Mouse (Mus musculus) myocyte (in vitro differentiated cells): ENCODE measurements around the gene Ablim2. TPM values are rescaled to one million over a fixed set of nuclear protein-coding genes. Genes with fewer than 3 reads are reported as not detected.

Source experiments
- H3K27me3 ChIP-seq: one replicate; pipeline ENCODE4 v1.6.1; 2011; ENCODE audit not compliant: control insufficient read depth, insufficient read depth, insufficient read length
- H3K36me3 ChIP-seq: one replicate; pipeline ENCODE4 v1.6.1; 2011; ENCODE audit not compliant: control insufficient read depth, insufficient read depth
- H3K4me2 ChIP-seq: one replicate; pipeline ENCODE4 v1.6.1; 2011; ENCODE audit warnings: low read depth, control low read depth
- H3K4me3 ChIP-seq: one replicate; pipeline ENCODE4 v1.5.1; 2011; ENCODE audit warnings: mild to moderate bottlenecking, control low read depth, moderate library complexity
- H3K79me2 ChIP-seq: one replicate; pipeline ENCODE4 v1.6.1; 2011; ENCODE audit not compliant: control insufficient read depth, insufficient read depth
- H3ac ChIP-seq: one replicate; pipeline ENCODE4 v1.6.1; 2011; ENCODE audit not compliant: control insufficient read depth, insufficient read length
- CEBPB ChIP-seq: IDR thresholded peaks from 2 replicates; pipeline ENCODE4 v1.6.1; 2011; ENCODE audit warnings: mild to moderate bottlenecking, moderate library complexity; ENCODE audit not compliant: poor library complexity, insufficient read depth, severe bottlenecking
- E2F4 ChIP-seq: IDR thresholded peaks from one replicate; pipeline ENCODE4 v1.6.1; 2011; ENCODE audit warnings: mild to moderate bottlenecking, control low read depth, moderate library complexity; ENCODE audit not compliant: insufficient read depth
- MAX ChIP-seq: IDR thresholded peaks from one replicate; pipeline ENCODE4 v1.6.1; 2011; ENCODE audit warnings: low read depth, mild to moderate bottlenecking, control low read depth
- MYOD1 ChIP-seq, 3 experiments: IDR thresholded peaks; one replicate each; pipeline ENCODE4 v1.6.1; 2011; ENCODE audit warnings: control low read depth in 2 of 3, low read depth in 2 of 3, mild to moderate bottlenecking in 2 of 3, moderate library complexity in 1 of 3; ENCODE audit not compliant: insufficient read length in 2 of 3, control insufficient read depth in 1 of 3
- MYOG ChIP-seq, 3 experiments: IDR thresholded peaks; one replicate each; pipeline ENCODE4 v1.6.1; 2011; ENCODE audit warnings: control low read depth in 2 of 3, low read depth in 2 of 3, mild to moderate bottlenecking in 2 of 3; ENCODE audit not compliant: insufficient read length in 2 of 3, control insufficient read depth in 1 of 3, insufficient read depth in 1 of 3
- POLR2A ChIP-seq: IDR thresholded peaks from one replicate; pipeline ENCODE4 v1.6.1; 2011; ENCODE audit warnings: low read depth, mild to moderate bottlenecking, control low read depth, moderate library complexity; ENCODE audit not compliant: insufficient read length
- POLR2AphosphoS2 ChIP-seq: IDR thresholded peaks from one replicate; pipeline ENCODE4 v1.6.1; 2011; ENCODE audit warnings: low read depth, control low read depth; ENCODE audit not compliant: insufficient read length
- REST ChIP-seq: IDR thresholded peaks from one replicate; pipeline ENCODE4 v1.6.1; 2011; ENCODE audit warnings: mild to moderate bottlenecking, control low read depth, moderate library complexity; ENCODE audit not compliant: insufficient read depth, insufficient read length
- SRF ChIP-seq: IDR thresholded peaks from one replicate; pipeline ENCODE4 v1.6.1; 2011; ENCODE audit warnings: low read depth; ENCODE audit not compliant: control insufficient read depth, insufficient read length
- TCF12 ChIP-seq: IDR thresholded peaks from one replicate; pipeline ENCODE4 v1.6.1; 2011; ENCODE audit warnings: mild to moderate bottlenecking, control low read depth; ENCODE audit not compliant: poor library complexity, insufficient read depth, severe bottlenecking
- TCF3 ChIP-seq: IDR thresholded peaks from one replicate; pipeline ENCODE4 v1.6.1; 2011; ENCODE audit warnings: low read depth, control low read depth; ENCODE audit not compliant: insufficient read length
- USF1 ChIP-seq: IDR thresholded peaks from one replicate; pipeline ENCODE4 v1.6.1; 2011; ENCODE audit warnings: low read depth, mild to moderate bottlenecking, control low read depth, moderate library complexity
- polyA plus RNA-seq: library from polyadenylated mRNA; unstranded; fragments of >200 nt; fragmentation: generic; extraction: Trizol; gene quantifications from one replicate; pipeline ENCODE4 v1.2.1, GENCODE M21; 2012; ENCODE audit warnings: missing spikeins

The Ablim2 gene
- polyA plus RNA-seq, 1 experiment = 11.9 TPM

DNA sequence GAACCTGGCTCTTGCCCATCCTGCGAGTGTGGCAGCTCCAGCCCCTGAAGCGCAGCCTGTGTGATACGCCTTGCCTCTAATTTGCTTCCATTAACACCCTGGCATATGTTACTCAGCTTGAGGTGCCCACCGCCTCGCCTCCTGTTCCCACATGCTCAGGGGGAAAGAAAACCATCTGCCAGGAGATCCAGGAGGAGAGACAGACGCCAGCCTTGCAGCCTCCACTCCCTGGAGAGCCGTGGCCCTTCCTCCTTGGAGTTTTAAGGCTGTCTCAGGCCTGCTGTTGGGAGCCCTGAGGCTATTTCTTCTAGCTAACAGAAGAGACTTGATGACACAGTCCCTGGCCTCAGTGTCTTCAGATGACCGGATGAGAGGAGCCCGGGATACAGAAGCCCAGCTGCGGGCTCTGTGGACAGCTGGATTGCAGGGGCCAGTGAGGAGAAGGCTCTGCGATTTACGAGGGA, 167.5 kb downstream of the Ablim2 start:
- Histone ChIP-seq H3K27me3 (no peaks in the 10 kb centered on the region), H3K36me3 (no peaks in the 10 kb centered on the region), H3K4me2 (peak overlapping the region; percentile 55), H3K79me2 (peaks cover 99% of the 10 kb centered on the region), H3ac (no peak overlapping the region), H3K4me3 (no peak overlapping the region)
- no peak for TF ChIP-seq TCF3
- TF ChIP-seq USF1 = no peak
- TF ChIP-seq TCF12 = no peak
- TF ChIP-seq E2F4 = no peak
- TF ChIP-seq MYOG (IDR thresholded peaks at IDR 0.05; ENCODE audit: control insufficient read depth in 1 of 3, insufficient read depth in 1 of 3, insufficient read length in 2 of 3, low read depth in 2 of 3) = no peak
- TF ChIP-seq POLR2AphosphoS2 = no peak
- TF ChIP-seq SRF = no peak
- TF ChIP-seq MAX = no peak
- TF ChIP-seq REST = no peak
- no peak for TF ChIP-seq MYOD1 (IDR thresholded peaks at IDR 0.05; ENCODE audit: control insufficient read depth in 1 of 3, insufficient read length in 2 of 3, low read depth in 2 of 3)

- Histone ChIP-seq H3K36me3 (no peaks in the 10 kb centered on the region), H3K4me3 (no peak overlapping the region), H3K27me3 (no peaks in the 10 kb centered on the region), H3ac (no peak overlapping the region), H3K79me2 (peaks cover 99% of the 10 kb centered on the region), H3K4me2 (no peak overlapping the region)
- TF ChIP-seq E2F4 (no peak), MYOD1 (IDR thresholded peaks at IDR 0.05; ENCODE audit: control insufficient read depth in 1 of 3, insufficient read length in 2 of 3, low read depth in 2 of 3) (no peak), POLR2AphosphoS2 (no peak), SRF (no peak), TCF12 (no peak), USF1 (no peak), CEBPB (no peak), POLR2A (no peak), REST (no peak), MYOG (IDR thresholded peaks at IDR 0.05; ENCODE audit: control insufficient read depth in 1 of 3, insufficient read depth in 1 of 3, insufficient read length in 2 of 3, low read depth in 2 of 3) (no peak), MAX (no peak), TCF3 (no peak)
Measured at GRCm38 (mm10) chr5:35926511-35926910, 168.8 kb downstream of the Ablim2 start.

DNA sequence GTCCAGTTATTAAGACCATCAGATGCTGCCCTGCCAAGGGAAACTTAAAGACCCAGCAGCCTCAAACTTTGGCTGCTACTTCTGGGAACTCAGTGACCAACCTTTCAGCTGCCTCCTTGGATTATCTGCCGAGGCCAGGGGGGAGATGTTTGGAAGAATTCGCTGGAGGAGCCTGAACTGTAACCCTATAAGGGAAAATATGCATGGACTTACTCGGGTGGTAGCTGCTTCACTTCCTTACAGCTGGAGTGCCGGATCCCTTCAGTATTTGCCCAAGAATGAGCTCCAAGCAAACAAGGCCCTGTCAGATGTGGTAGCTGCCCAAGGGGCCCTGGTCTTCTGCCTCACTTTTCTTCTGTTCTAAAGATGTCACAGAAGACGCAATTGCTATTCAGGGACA, 173.6 kb downstream of the Ablim2 start:
- peaks cover 92% of the 10 kb centered on the region for H3K79me2 ChIP-seq
- no peaks in the 10 kb centered on the region for H3K27me3 ChIP-seq
- H3K4me2 ChIP-seq = no peak overlapping the region
- no peak for TF ChIP-seq E2F4
- no peak for TF ChIP-seq TCF12
- no peak for TF ChIP-seq REST
- TF ChIP-seq MYOD1 (IDR thresholded peaks at IDR 0.05; ENCODE audit: control insufficient read depth in 1 of 3, insufficient read length in 2 of 3, low read depth in 2 of 3) = no peak
- no peak for TF ChIP-seq SRF
- no peak for TF ChIP-seq TCF3
- TF ChIP-seq USF1 = no peak
- TF ChIP-seq CEBPB = no peak
- no peak for TF ChIP-seq MYOG (IDR thresholded peaks at IDR 0.05; ENCODE audit: control insufficient read depth in 1 of 3, insufficient read depth in 1 of 3, insufficient read length in 2 of 3, low read depth in 2 of 3)
- TF ChIP-seq POLR2AphosphoS2 = no peak
- TF ChIP-seq MAX = no peak
- TF ChIP-seq POLR2A = no peak
- no peak overlapping the region for H3K4me3 ChIP-seq
- H3K36me3 ChIP-seq = peaks cover 5% of the 10 kb centered on the region
- no peak overlapping the region for H3ac ChIP-seq

DNA sequence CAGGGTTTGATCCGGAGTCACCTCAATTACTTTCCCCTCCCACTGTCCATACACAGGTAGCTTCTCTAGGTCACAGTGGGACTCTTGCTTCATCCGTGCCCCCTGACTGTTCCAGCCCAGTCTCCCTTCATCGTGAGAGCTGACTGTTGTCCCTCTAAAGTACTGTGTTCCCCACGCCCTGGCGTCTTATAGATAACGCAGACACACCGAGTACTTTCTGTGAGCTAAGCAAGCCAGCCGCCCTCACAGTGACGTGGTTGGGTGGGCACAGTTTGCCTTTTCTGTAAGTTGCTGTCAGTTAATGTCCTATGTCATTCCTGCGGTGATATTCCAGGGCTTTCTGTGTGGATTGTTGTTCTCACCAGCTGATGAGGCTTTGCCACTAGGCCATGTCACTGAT, 175.4 kb downstream of the Ablim2 start:
- Histone ChIP-seq H3K4me3 (no peak overlapping the region), H3ac (no peak overlapping the region), H3K27me3 (no peaks in the 10 kb centered on the region), H3K36me3 (peaks cover 5% of the 10 kb centered on the region), H3K4me2 (no peak overlapping the region), H3K79me2 (peaks cover 78% of the 10 kb centered on the region)
- no peak for TF ChIP-seq MYOG (IDR thresholded peaks at IDR 0.05; ENCODE audit: control insufficient read depth in 1 of 3, insufficient read depth in 1 of 3, insufficient read length in 2 of 3, low read depth in 2 of 3)
- TF ChIP-seq REST = no peak
- TF ChIP-seq TCF3 = no peak
- no peak for TF ChIP-seq POLR2AphosphoS2
- TF ChIP-seq POLR2A = no peak
- TF ChIP-seq TCF12 = no peak
- no peak for TF ChIP-seq CEBPB
- TF ChIP-seq USF1 = no peak
- TF ChIP-seq MAX = no peak
- no peak for TF ChIP-seq SRF
- no peak for TF ChIP-seq E2F4
- no peak for TF ChIP-seq MYOD1 (IDR thresholded peaks at IDR 0.05; ENCODE audit: control insufficient read depth in 1 of 3, insufficient read length in 2 of 3, low read depth in 2 of 3)

Other genes starting within 250 kb of the Ablim2 start
- 0.64 TPM for gene Cpz, start 232.2 kb upstream of the Ablim2 start, polyA plus RNA-seq
- gene Trmt44, start 182.8 kb upstream of the Ablim2 start, polyA plus RNA-seq = 5.1 TPM
- gene Acox3, start 174.8 kb upstream of the Ablim2 start, polyA plus RNA-seq = 20.8 TPM
- gene Htra3, start 78.1 kb upstream of the Ablim2 start, polyA plus RNA-seq = 5.9 TPM
- gene Sh3tc1, start 17.9 kb upstream of the Ablim2 start, polyA plus RNA-seq = 0.26 TPM
- 12.4 TPM for gene Afap1, start 135.4 kb downstream of the Ablim2 start, polyA plus RNA-seq